9 mouse cellular contexts compared by ENCODE assay signal in the genomic region with DNA sequence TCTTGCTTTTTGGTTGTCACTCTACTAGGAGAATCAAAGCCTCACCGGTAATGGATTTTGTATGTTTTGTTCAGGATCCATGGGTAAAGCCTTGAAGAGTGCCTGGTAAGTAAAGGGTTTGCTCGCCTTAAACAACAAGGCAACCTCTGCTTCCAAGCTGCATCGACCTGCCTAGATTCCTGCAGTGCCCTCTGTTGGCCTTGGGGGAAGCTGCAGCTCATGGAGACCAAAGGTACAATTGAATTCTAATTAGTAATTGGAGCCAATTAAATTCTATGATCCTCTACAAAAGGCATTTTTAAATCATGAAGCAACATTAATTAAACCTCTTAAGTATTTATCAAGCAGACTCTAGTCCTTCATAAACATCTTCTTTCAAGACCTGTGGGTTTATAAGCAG.
A peak's percentile ranks its signal among the peaks of the same experiment; 100 is the strongest.
DNase-seq lines count a peak whose midpoint lies in the region; ATAC-seq and TF ChIP-seq lines count a peak whose summit lies in the region.
"Had no signal": no experiment of that assay in that cellular context is flagged by ENCODE, and none has a peak within 500 bp of the region (broad histone marks: within the 10 kb centered on the region; RNA-seq: fewer than 3 reads in every experiment).

No protein-coding gene starts in this region.

- peak; percentile 30 for DNase-seq in kidney, adult 18-20 months
- DNase-seq in kidney, adult 11 months: no peak
- no peak for DNase-seq in G1E (ENCODE audit: low spot score)
- DNase-seq in brain, embryonic 14.5 days (ENCODE audit: low read depth): no peak
- no peak for DNase-seq in urinary bladder, adult 2 months (ENCODE audit: low spot score)
- no peak for DNase-seq in urinary bladder, postnatal 10 days (ENCODE audit: low spot score)

- H3K9me3 ChIP-seq in G1E (replicated peaks): no peaks in the 10 kb centered on the region
- H3K9me3 ChIP-seq: hindbrain, embryonic 13.5 days; liver, embryonic 15.5 days had no signal

- TF ChIP-seq CTCF in G1E (IDR thresholded peaks at IDR 0.05; ENCODE audit: low read depth, low read length): 0 out of 2 replicates have a peak, but pooled peaks have one; percentile 12
- peak; percentile 50; the same call in 1 of the 2 replicates for TF ChIP-seq CTCF in brain, embryonic 14.5 days (IDR thresholded peaks at IDR 0.05; ENCODE audit: borderline replicate concordance, extremely low read depth, insufficient read depth, insufficient read length)

- no peak; the same call in 1 of the 2 replicates for ATAC-seq in G1E (ENCODE audit: extremely low read depth, insufficient number of reproducible peaks, low FRiP score, poor library complexity, severe bottlenecking)
- ATAC-seq in megakaryocyte progenitor cell, adult 5-6 weeks (replicated peaks; ENCODE audit: poor library complexity): peak; percentile 61; the same call in 1 of the 2 replicates

- H3K4me1 ChIP-seq in G1E (ENCODE audit: insufficient read depth, low read depth, low read length): no peaks in the 10 kb centered on the region
- H3K4me1 ChIP-seq: hindbrain, embryonic 13.5 days; liver, embryonic 15.5 days had no signal

- H3K27me3 ChIP-seq in G1E (ENCODE audit: insufficient read depth, low read length): no peaks in the 10 kb centered on the region
- H3K27me3 ChIP-seq: hindbrain, embryonic 13.5 days; liver, embryonic 15.5 days had no signal

- no peak for TF ChIP-seq POLR2A in brain, embryonic 14.5 days (IDR thresholded peaks at IDR 0.05; ENCODE audit: borderline replicate concordance, extremely low read depth, insufficient read depth, insufficient read length, poor library complexity, severe bottlenecking)

- no peaks in the 10 kb centered on the region for H3K36me3 ChIP-seq in G1E (replicated peaks)
- H3K36me3 ChIP-seq: hindbrain, embryonic 13.5 days; liver, embryonic 15.5 days had no signal

- no peak overlapping the region for H3K4me3 ChIP-seq in G1E (ENCODE audit: low read depth, low read length)
- H3K4me3 ChIP-seq: hindbrain, embryonic 13.5 days; liver, embryonic 15.5 days had no signal
